Mouse (Mus musculus) gastrocnemius, adult 2 months (tissue): Measurements from ENCODE around the gene Gm27021. TPM values are rescaled to one million over a fixed set of nuclear protein-coding genes. Genes with fewer than 3 reads are reported as not detected.
A peak's percentile ranks its signal among the peaks of the same experiment; 100 is the strongest.
"Not testable (repeated sequence)": the region's sequence is repeated elsewhere in the genome, so short reads cannot be mapped to it uniquely, and the experiment has no call there.

Experiments
- DNase-seq: peaks from one replicate; pipeline ENCODE4 v3.0.0; 2022
- H3K27ac ChIP-seq: fragments of 200-600 bp; 2 replicates; pipeline ENCODE4 v1.8.1; 2022; ENCODE audit warnings: mild to moderate bottlenecking
- H3K4me3 ChIP-seq: fragments of 200-600 bp; 2 replicates; pipeline ENCODE4 v1.8.1; 2022; ENCODE audit warnings: mild to moderate bottlenecking, moderate library complexity
- CTCF ChIP-seq: fragments of 200-600 bp; IDR thresholded peaks from 2 replicates; pipeline ENCODE4 v1.8.1; 2022; ENCODE audit warnings: antibody characterized with exemption, mild to moderate bottlenecking, moderate library complexity
- intact Hi-C: fragments of 180-260 bp; cut with DNase I; formaldehyde crosslinking; loops from one replicate; pipeline ENCODE4 v1.15.1; 2025
- total RNA-seq, 2 experiments: library from RNA; stranded (reverse); gene quantifications; 2 replicates each; pipeline ENCODE4 v1.2.3; 2021

Gene Gm27021
- total RNA-seq, 2 experiments from 2014 or later = not detected

- peak; percentile 73 for DNase-seq
- TF ChIP-seq CTCF = no peak
- intact Hi-C loops = loop anchor here (5.0 kb wide), 1 partner anchor 56 kb away; the partner anchor contains the start of gene Irf8
- 0 out of 2 replicates have a peak overlapping the region, but pooled peaks have one; percentile 4 for H3K27ac ChIP-seq
- no peak overlapping the region for H3K4me3 ChIP-seq
Measured at GRCm38 (mm10) chr8:120681113-120681512, 13.2 kb upstream of the Gm27021 start.

GRCm38 (mm10) chr8:120680405-120680804, 12.5 kb upstream of the Gm27021 start:
- peak; percentile 61 for DNase-seq
- peak; percentile 62 for TF ChIP-seq CTCF
- intact Hi-C loops = loop anchor here (5.0 kb wide), 1 partner anchor 57 kb away; the partner anchor contains the start of gene Irf8
- not testable (repeated sequence) for H3K4me3 ChIP-seq, H3K27ac ChIP-seq

GRCm38 (mm10) chr8:120679629-120680387, 11.9 kb upstream of the Gm27021 start:
- no peak for TF ChIP-seq CTCF
- DNase-seq = no peak
- no peak overlapping the region for H3K27ac ChIP-seq
- intact Hi-C loops = loop anchor here (5.0 to 10.0 kb wide), 2 partner anchors 57 to 425 kb away; partner anchors contain the start of genes Irf8 and Mthfsd
- H3K4me3 ChIP-seq = no peak overlapping the region

- intact Hi-C loops = loop anchor here (1.0 to 10.0 kb wide), 3 partner anchors 118 to 426 kb away; partner anchors contain the start of gene Mthfsd
- Histone ChIP-seq H3K4me3 (no peak overlapping the region), H3K27ac (no peak overlapping the region)
- peak; percentile 91 for DNase-seq
- no peak; the same call in none of the 2 replicates for TF ChIP-seq CTCF
Measured at GRCm38 (mm10) chr8:120678447-120678846, 10.6 kb upstream of the Gm27021 start.

GRCm38 (mm10) chr8:120675718-120676117, 7.8 kb upstream of the Gm27021 start:
- intact Hi-C loops = loop anchor here (10.0 kb wide), 1 partner anchor 429 kb away; the partner anchor contains the start of gene Mthfsd
- no peak for TF ChIP-seq CTCF
- Histone ChIP-seq H3K4me3 (no peak overlapping the region), H3K27ac (no peak overlapping the region)
- DNase-seq = no peak

GRCm38 (mm10) chr8:120673298-120673697, 5.4 kb upstream of the Gm27021 start:
- Histone ChIP-seq H3K4me3 (peak overlapping the region; percentile 19; the same call in 1 of the 2 replicates), H3K27ac (no peak overlapping the region)
- DNase-seq = no peak
- TF ChIP-seq CTCF = no peak
- intact Hi-C loops = loop anchor here (10.0 kb wide), 1 partner anchor 432 kb away; the partner anchor contains the start of gene Mthfsd

- no peak for DNase-seq
- Histone ChIP-seq H3K4me3 (peak overlapping the region; percentile 19; the same call in 1 of the 2 replicates), H3K27ac (no peak overlapping the region)
- no peak for TF ChIP-seq CTCF
- intact Hi-C loops = loop anchor here (10.0 kb wide), 1 partner anchor 432 kb away; the partner anchor contains the start of gene Mthfsd
Measured at GRCm38 (mm10) chr8:120672626-120673229, 4.8 kb upstream of the Gm27021 start.

- no peak for DNase-seq
- intact Hi-C loops = loop anchor here (10.0 kb wide), 1 partner anchor 433 kb away; the partner anchor contains the start of gene Mthfsd
- Histone ChIP-seq H3K4me3 (peak overlapping the region; percentile 15), H3K27ac (no peak overlapping the region)
- TF ChIP-seq CTCF = no peak
Measured at GRCm38 (mm10) chr8:120671775-120672174, 3.9 kb upstream of the Gm27021 start.

GRCm38 (mm10) chr8:120668374-120668905, 561 bp upstream of the Gm27021 start, which contains the start of gene Emc8:
Gene Emc8, minus strand, starts transcription at chr8:120668573.
- Histone ChIP-seq H3K4me3 (peak within 1 kb of the TSS; percentile 85), H3K27ac (peak within 1 kb of the TSS; percentile 98)
- TF ChIP-seq CTCF = no peak
- intact Hi-C loops = no loop called here
- DNase-seq = peak; percentile 70

- intact Hi-C loops = no loop called here
- peak overlapping the region; percentile 98 for H3K27ac ChIP-seq
- peak overlapping the region; percentile 85 for H3K4me3 ChIP-seq
- DNase-seq = no peak
- no peak for TF ChIP-seq CTCF
Measured at GRCm38 (mm10) chr8:120666807-120667470, 940 bp downstream of the Gm27021 start.

GRCm38 (mm10) chr8:120665726-120666455, 2.0 kb downstream of the Gm27021 start:
- TF ChIP-seq CTCF = no peak
- Histone ChIP-seq H3K27ac (no peak overlapping the region), H3K4me3 (peak overlapping the region; percentile 85)
- intact Hi-C loops = no loop called here
- DNase-seq = no peak
